Mouse (Mus musculus) midbrain, embryonic 12.5 days (tissue): ENCODE measurements at regions not wholly inside any gene's neighbourhood (a gene's known extent, or its start where the extent isn't known, plus 50 kb on each side); places are given as distances from the start of the nearest gene placed in this dataset.

ENCODE experiments used
- ATAC-seq: fragments of 200-750 bp; cut with Nextera tagmentation; 2 replicates; pipeline ENCODE4 v1.8.0; 2017; ENCODE audit warnings: low read depth, moderate TSS enrichment, moderate library complexity; ENCODE audit not compliant: low FRiP score
- H3K27ac ChIP-seq: fragments of 300-500 bp; sonication (generic); replicated peaks from 2 replicates; pipeline ENCODE4 v1.5.1; 2016; ENCODE audit warnings: mild to moderate bottlenecking
- H3K27me3 ChIP-seq: fragments of 300-500 bp; sonication (generic); 2 replicates; pipeline ENCODE4 v1.6.1; 2016; ENCODE audit warnings: mild to moderate bottlenecking
- H3K36me3 ChIP-seq: fragments of 300-500 bp; sonication (generic); 2 replicates; pipeline ENCODE4 v1.6.1; 2016
- H3K4me1 ChIP-seq: fragments of 300-500 bp; sonication (generic); 2 replicates; pipeline ENCODE4 v1.6.1; 2016
- H3K4me2 ChIP-seq: fragments of 300-500 bp; sonication (generic); replicated peaks from 2 replicates; pipeline ENCODE4 v1.6.1; 2016; ENCODE audit warnings: mild to moderate bottlenecking, moderate library complexity
- H3K4me3 ChIP-seq: fragments of 300-500 bp; sonication (generic); 2 replicates; pipeline ENCODE4 v1.5.1; 2016; ENCODE audit warnings: mild to moderate bottlenecking
- H3K9ac ChIP-seq: fragments of 300-500 bp; sonication (generic); replicated peaks from 2 replicates; pipeline ENCODE4 v1.6.1; 2016; ENCODE audit warnings: mild to moderate bottlenecking, moderate library complexity
- H3K9me3 ChIP-seq: fragments of 300-500 bp; sonication (generic); 2 replicates; pipeline ENCODE4 v1.6.1; 2016; ENCODE audit warnings: mild to moderate bottlenecking
- WGBS: fragments of 180-500 bp; shearing (Covaris S2); methylation state at CpG from one replicate; pipeline ENCODE4 v1.1.7; 2016; 5-methylcytosine and 5-hydroxymethylcytosine counted together

DNA sequence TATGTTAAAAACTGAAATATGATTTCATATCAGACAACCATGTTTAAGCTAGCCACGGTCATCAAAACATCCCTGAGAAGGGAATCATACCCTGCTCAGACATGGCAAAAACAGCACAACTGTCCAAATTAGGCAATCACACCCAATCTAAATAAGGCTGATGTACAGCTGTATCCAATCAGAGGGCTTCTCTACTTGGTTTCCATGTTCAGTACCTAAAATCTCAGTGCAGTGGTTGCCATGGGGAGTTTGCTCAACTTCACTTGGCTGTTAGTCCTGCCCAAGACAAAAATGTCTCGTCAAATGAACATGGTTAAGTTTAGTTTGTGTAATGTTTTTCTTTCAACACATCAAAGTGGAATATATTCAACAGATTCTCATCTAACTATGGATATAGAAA is 987.0 kb downstream of the Cdh9 start:
- no peak overlapping the region for H3K9ac ChIP-seq
- no peak for ATAC-seq
- H3K36me3 ChIP-seq: no peaks in the 10 kb centered on the region
- no peaks in the 10 kb centered on the region for H3K4me1 ChIP-seq
- no peak overlapping the region for H3K4me3 ChIP-seq
- H3K27ac ChIP-seq: no peak overlapping the region
- 89% methylated on average over 2 of the region's 2 CpGs for WGBS
- H3K27me3 ChIP-seq: no peaks in the 10 kb centered on the region
- H3K4me2 ChIP-seq: no peak overlapping the region
- no peaks in the 10 kb centered on the region for H3K9me3 ChIP-seq

DNA sequence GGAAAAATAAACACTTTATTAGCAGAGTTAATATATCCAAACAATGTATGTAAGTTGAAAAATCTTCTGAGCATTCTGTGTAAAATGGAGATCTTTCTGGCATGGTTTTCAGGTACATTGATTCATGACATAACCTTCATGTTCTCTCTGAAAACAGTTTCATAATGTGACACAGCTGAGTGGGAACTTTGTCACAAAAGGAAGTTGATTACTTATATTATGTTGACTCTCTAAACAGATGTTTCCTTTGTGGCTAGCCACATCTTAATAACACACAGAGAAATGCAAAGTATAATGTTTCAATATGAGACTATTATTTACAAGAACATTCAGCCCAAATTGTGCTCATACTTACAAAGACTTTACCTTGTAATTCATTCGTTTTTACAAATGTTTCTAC is 1002.1 kb downstream of the Cdh9 start:
- Histone ChIP-seq H3K9me3 (no peaks in the 10 kb centered on the region), H3K4me3 (no peak overlapping the region), H3K27me3 (no peaks in the 10 kb centered on the region), H3K27ac (no peak overlapping the region), H3K36me3 (no peaks in the 10 kb centered on the region), H3K4me2 (no peak overlapping the region), H3K4me1 (no peaks in the 10 kb centered on the region), H3K9ac (no peak overlapping the region)
- 53% methylated on average over 1 of the region's 1 CpGs for WGBS
- no peak for ATAC-seq

DNA sequence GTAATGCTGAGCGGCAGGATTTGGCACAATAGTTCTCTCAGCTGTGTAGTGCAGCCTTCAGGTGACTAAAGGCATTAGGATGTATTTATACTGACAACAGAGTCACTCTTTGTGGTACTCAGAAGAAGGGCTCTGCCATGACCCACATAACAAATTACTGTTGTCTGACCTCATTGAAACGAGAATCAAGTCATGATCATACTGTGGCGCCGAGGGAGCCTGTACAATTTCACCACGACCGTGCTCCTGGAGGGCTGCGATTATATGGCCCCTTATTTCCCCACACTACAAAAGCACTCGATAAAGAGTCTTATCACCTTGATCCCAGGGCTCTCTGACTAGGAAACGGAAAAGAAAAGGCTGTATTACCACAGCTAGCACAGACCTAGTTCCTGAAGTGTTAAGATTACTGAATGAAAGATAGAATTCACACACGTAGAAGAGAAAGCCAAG is 1041.7 kb downstream of the Cdh9 start:
- H3K4me3 ChIP-seq: no peak overlapping the region

DNA sequence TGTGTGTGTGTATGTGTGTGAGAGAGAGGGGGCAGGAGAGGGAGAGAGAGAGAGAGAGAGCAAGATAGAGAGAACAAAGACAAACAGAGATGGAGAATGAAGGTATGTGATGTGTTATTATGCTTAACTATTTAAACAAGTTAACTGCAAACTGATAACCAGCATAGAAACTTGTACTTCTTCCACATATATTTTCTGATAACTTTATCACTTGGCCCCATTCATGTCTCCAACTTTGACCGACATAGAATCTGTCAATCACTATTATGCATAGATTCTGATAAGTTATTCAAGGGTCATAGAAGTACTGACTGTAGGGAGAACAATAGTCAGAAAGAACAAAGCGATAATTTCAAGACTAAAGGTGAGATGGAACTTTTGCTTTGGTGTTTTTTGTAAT is 1039.0 kb upstream of the Cdh10 start:
- Histone ChIP-seq H3K27me3 (no peaks in the 10 kb centered on the region), H3K27ac (no peak overlapping the region), H3K4me1 (no peaks in the 10 kb centered on the region), H3K4me3 (no peak overlapping the region), H3K36me3 (no peaks in the 10 kb centered on the region), H3K4me2 (no peak overlapping the region), H3K9ac (no peak overlapping the region), H3K9me3 (no peaks in the 10 kb centered on the region)
- ATAC-seq: no peak
- 88% methylated on average over 2 of the region's 2 CpGs for WGBS

More for the DNA sequence above, 1041.7 kb downstream of the Cdh9 start:
- Histone ChIP-seq H3K27ac (no peak overlapping the region), H3K36me3 (no peaks in the 10 kb centered on the region), H3K4me1 (no peaks in the 10 kb centered on the region), H3K4me2 (no peak overlapping the region), H3K9me3 (no peaks in the 10 kb centered on the region), H3K9ac (no peak overlapping the region), H3K27me3 (no peaks in the 10 kb centered on the region)
- no peak for ATAC-seq
- WGBS: 74% methylated on average over 10 of the region's 10 CpGs

- H3K4me3 ChIP-seq: no peak overlapping the region
- no peak overlapping the region for H3K4me2 ChIP-seq
- ATAC-seq: no peak
- no peaks in the 10 kb centered on the region for H3K27me3 ChIP-seq
- no peaks in the 10 kb centered on the region for H3K36me3 ChIP-seq
- H3K9ac ChIP-seq: no peak overlapping the region
- no peaks in the 10 kb centered on the region for H3K4me1 ChIP-seq
- H3K27ac ChIP-seq: no peak overlapping the region
- H3K9me3 ChIP-seq: no peaks in the 10 kb centered on the region
Observed at GRCm38 (mm10) chr15:17783368-17783767, 1035.4 kb upstream of the Cdh10 start.

DNA sequence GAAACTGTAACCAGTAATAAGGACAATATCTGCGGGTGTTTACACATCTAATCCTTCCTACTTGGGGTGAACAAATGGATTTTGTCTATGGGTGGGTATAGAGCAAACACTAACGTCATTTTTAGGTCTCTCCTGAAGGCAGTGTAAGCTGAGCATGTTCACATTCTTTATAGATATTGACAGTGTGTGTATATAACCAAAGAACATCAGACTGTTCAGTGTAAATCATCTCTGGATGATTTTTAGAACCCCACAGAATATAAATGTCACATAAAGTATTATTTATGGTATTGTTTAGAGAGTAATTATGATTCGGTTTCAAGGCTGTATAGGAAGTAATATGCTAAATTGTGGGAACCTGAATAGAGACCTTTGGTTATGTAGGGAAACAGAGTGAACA is 1021.2 kb upstream of the Cdh10 start:
- no peak overlapping the region for H3K4me3 ChIP-seq
- H3K4me1 ChIP-seq: no peaks in the 10 kb centered on the region
- H3K27ac ChIP-seq: no peak overlapping the region
- H3K4me2 ChIP-seq: no peak overlapping the region
- no peak overlapping the region for H3K9ac ChIP-seq
- no peaks in the 10 kb centered on the region for H3K9me3 ChIP-seq
- no peak for ATAC-seq
- no peaks in the 10 kb centered on the region for H3K27me3 ChIP-seq
- WGBS: 80% methylated on average over 3 of the region's 3 CpGs
- H3K36me3 ChIP-seq: no peaks in the 10 kb centered on the region

DNA sequence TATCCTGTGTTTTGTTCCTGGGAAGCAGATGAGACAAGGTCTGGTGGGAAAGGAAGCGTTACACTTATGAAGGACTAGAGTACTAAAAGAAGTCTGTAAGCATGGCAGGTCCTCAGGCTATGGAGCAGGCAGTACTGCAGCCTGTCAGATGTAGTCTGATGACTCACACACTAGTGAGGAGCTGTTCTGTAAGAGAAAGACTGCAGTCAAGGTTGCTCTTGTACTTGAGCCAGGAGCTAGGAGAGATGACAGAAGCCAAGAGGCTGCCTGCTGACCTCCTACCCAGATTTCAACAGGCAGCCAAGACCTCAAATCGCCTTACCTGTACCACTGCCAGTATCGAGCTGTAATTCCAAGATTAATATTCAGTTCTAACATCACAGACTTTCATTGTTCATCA is 1017.3 kb upstream of the Cdh10 start:
- Histone ChIP-seq H3K27ac (no peak overlapping the region), H3K4me1 (no peaks in the 10 kb centered on the region), H3K9me3 (no peaks in the 10 kb centered on the region), H3K4me2 (no peak overlapping the region), H3K9ac (no peak overlapping the region), H3K27me3 (no peaks in the 10 kb centered on the region), H3K4me3 (no peak overlapping the region), H3K36me3 (no peaks in the 10 kb centered on the region)
- WGBS: 83% methylated on average over 3 of the region's 3 CpGs
- peak; percentile 59; the same call in 1 of the 2 replicates for ATAC-seq

- ATAC-seq: no peak
- Histone ChIP-seq H3K27ac (no peak overlapping the region), H3K4me3 (no peak overlapping the region), H3K27me3 (no peaks in the 10 kb centered on the region), H3K4me1 (no peaks in the 10 kb centered on the region), H3K4me2 (no peak overlapping the region), H3K9ac (no peak overlapping the region), H3K9me3 (no peaks in the 10 kb centered on the region), H3K36me3 (no peaks in the 10 kb centered on the region)
- 95% methylated on average over 1 of the region's 1 CpGs for WGBS
Observed at GRCm38 (mm10) chr15:17803107-17803506, 1015.6 kb upstream of the Cdh10 start.

GRCm38 (mm10) chr15:17830376-17830775 is 988.4 kb upstream of the Cdh10 start:
- H3K9me3 ChIP-seq: peaks cover 4% of the 10 kb centered on the region; the same call in 1 of the 2 replicates
- no peak overlapping the region for H3K4me3 ChIP-seq
- no peaks in the 10 kb centered on the region for H3K27me3 ChIP-seq
- H3K27ac ChIP-seq: no peak overlapping the region
- 83% methylated on average over 5 of the region's 5 CpGs for WGBS
- ATAC-seq: no peak
- H3K4me1 ChIP-seq: no peaks in the 10 kb centered on the region
- H3K9ac ChIP-seq: no peak overlapping the region
- no peak overlapping the region for H3K4me2 ChIP-seq
- no peaks in the 10 kb centered on the region for H3K36me3 ChIP-seq

GRCm38 (mm10) chr15:17831987-17832386 is 986.8 kb upstream of the Cdh10 start:
- no peak for ATAC-seq
- Histone ChIP-seq H3K27me3 (no peaks in the 10 kb centered on the region), H3K4me1 (no peaks in the 10 kb centered on the region), H3K27ac (no peak overlapping the region), H3K4me3 (no peak overlapping the region), H3K36me3 (no peaks in the 10 kb centered on the region), H3K9ac (no peak overlapping the region), H3K9me3 (no peaks in the 10 kb centered on the region), H3K4me2 (no peak overlapping the region)
- WGBS: 95% methylated on average over 2 of the region's 2 CpGs

DNA sequence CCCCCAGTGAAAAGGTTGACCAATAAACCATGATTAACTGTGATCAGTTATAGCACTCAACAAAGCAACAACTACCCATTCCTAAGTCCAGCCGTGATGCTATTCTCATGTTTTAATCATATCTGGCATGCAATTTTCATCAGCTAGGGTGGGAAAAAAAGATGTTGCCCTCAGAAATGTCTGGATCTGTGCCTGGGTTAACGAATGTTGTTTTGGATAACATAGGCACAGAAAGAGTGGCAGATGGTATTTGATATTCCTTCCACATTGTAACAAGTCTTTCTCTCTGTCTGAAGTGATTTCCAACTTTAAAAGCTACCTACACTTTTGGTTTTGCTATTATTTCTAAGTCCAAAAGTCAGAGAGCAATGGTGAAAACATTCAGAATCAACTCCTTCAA is 938.6 kb upstream of the Cdh10 start:
- Histone ChIP-seq H3K4me3 (no peak overlapping the region), H3K4me2 (no peak overlapping the region), H3K4me1 (no peaks in the 10 kb centered on the region), H3K27ac (no peak overlapping the region), H3K9ac (no peak overlapping the region), H3K27me3 (no peaks in the 10 kb centered on the region), H3K9me3 (no peaks in the 10 kb centered on the region), H3K36me3 (no peaks in the 10 kb centered on the region)
- 84% methylated on average over 2 of the region's 2 CpGs for whole genome bisulfite sequencing
- no peak for ATAC-seq

DNA sequence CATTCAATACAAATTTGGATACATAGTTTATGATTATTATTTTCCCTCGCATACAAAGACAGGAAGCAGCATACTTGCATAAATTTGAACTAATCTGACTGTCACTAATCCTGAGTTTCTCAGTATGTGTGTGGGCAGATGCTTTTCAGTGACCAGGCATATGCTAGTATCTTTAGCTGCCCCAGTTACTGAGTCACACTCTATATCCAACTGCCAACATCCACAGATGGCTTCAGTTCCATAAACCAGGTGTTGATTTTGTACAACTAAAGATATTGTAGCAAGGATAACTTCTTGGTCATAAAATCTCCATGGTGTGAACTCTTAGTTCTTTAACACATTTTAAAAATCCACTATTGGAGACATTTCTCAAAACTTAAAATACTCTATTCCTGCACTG is 929.4 kb upstream of the Cdh10 start:
- 86% methylated on average over 1 of the region's 1 CpGs for WGBS
- no peak for ATAC-seq
- Histone ChIP-seq H3K9ac (no peak overlapping the region), H3K27ac (no peak overlapping the region), H3K9me3 (no peaks in the 10 kb centered on the region), H3K27me3 (no peaks in the 10 kb centered on the region), H3K4me1 (no peaks in the 10 kb centered on the region), H3K4me3 (no peak overlapping the region), H3K36me3 (no peaks in the 10 kb centered on the region), H3K4me2 (no peak overlapping the region)

- no peak overlapping the region for H3K4me2 ChIP-seq
- ATAC-seq: no peak
- H3K4me1 ChIP-seq: no peaks in the 10 kb centered on the region
- H3K4me3 ChIP-seq: no peak overlapping the region
- WGBS: 84% methylated on average over 1 of the region's 1 CpGs
- no peak overlapping the region for H3K27ac ChIP-seq
- H3K9me3 ChIP-seq: no peaks in the 10 kb centered on the region
- H3K27me3 ChIP-seq: no peaks in the 10 kb centered on the region
- no peaks in the 10 kb centered on the region for H3K36me3 ChIP-seq
- H3K9ac ChIP-seq: no peak overlapping the region
Observed at GRCm38 (mm10) chr15:17900026-17900425, 918.7 kb upstream of the Cdh10 start.
